Mouse (Mus musculus) heart, adult 8-10 months (tissue): ENCODE results near the gene Socs3. TPM values are rescaled to one million over a fixed set of nuclear protein-coding genes. Genes with fewer than 3 reads are reported as not detected.

Source experiments
- DNase-seq: peaks from one replicate; pipeline ENCODE4 v3.0.0; 2022; ENCODE audit warnings: low spot score
- total RNA-seq, 4 experiments: library from RNA; stranded (reverse); gene quantifications; 2 replicates each; pipeline ENCODE4 v1.2.4; 2022

Gene Socs3
- total RNA-seq, 4 experiments from 2014 or later, result 3.8 to 6.2 (median 4.7) TPM

- DNase-seq, result no peak
Measured at GRCm38 (mm10) chr11:117954819-117955218, 15.0 kb downstream of the Socs3 start.

GRCm38 (mm10) chr11:117954094-117954493 lies 15.8 kb downstream of the Socs3 start:
- DNase-seq, result no peak

DNA sequence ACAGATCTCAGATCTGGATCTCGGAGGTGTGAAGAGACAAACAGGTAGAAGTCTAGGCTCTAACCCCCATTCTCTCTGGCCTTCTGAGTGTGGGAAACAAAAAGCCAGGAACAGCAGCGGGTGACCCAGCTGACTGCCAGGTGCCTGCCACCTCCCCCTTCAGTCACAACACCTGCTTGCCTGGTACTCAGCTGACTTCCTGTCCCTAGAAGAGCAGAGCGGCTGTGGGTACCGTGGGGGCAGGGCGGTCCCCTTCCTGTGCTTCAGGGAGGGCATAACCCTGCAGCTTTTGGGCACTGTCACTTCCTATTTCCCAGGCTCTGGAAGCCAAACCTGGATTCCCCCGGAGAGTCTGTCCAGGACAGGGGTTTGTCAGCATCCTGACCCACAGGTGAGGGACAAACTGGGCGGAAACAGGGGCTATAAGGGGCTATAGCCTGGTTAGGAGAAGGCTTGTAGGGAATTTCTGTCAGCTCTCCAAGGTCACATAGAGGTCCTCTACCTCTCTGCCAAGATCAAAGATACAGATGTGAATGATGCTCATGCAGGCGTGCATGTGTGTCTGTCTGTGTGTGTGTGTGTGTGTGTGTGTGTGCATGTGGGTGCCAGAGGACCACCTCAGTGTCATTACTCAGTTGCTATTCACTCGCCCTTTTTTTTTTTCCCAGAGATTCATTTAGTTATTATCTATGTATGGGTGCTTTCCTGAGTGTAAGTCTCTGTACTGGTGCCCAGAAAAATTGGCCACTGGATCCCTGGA lies 17.5 kb downstream of the Socs3 start:
- no peak for DNase-seq

GRCm38 (mm10) chr11:117951391-117951790 lies 18.5 kb downstream of the Socs3 start:
- no peak for DNase-seq

DNA sequence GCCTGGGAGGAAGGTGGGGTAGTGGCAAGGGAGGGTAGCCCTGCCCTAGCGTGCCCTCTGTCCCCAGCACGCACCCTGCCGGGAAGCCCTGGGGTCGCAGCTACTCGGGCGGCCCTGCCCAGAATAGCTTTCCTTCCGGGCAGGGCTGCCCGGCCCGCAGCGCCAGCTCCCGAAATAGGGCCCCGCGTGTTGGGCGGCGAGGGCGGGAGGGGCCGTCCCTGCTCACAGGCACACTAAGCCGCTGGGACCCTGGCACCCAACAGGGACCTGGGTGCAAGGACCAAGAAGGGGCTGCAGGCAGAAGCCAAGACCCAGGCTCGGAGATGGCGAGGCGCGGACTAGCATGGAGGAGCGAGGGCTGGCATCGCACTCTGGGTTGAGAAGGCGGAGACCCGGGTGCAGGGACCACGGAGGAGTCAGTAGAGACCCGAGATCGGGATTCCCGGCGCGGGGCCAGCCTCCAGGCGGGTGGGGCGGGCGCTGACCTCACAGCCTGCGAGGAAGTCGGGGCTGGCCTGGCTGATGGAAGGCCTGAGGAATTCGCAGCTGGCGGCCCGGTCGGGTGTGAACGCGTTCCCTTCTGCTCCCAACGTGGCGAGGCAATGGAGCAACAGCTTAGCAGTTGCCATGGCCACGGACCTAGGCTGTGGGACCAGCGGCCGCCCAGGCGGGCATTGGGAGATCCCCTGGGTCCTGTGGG lies 20.3 kb downstream of the Socs3 start:
- peak; percentile 87 for DNase-seq

- DNase-seq, result no peak
Measured at GRCm38 (mm10) chr11:117946996-117947419, 22.8 kb downstream of the Socs3 start.

GRCm38 (mm10) chr11:117946195-117946979 lies 23.5 kb downstream of the Socs3 start:
- DNase-seq, result peak; percentile 55

GRCm38 (mm10) chr11:117941848-117942247 lies 28.0 kb downstream of the Socs3 start:
- DNase-seq, result no peak

DNA sequence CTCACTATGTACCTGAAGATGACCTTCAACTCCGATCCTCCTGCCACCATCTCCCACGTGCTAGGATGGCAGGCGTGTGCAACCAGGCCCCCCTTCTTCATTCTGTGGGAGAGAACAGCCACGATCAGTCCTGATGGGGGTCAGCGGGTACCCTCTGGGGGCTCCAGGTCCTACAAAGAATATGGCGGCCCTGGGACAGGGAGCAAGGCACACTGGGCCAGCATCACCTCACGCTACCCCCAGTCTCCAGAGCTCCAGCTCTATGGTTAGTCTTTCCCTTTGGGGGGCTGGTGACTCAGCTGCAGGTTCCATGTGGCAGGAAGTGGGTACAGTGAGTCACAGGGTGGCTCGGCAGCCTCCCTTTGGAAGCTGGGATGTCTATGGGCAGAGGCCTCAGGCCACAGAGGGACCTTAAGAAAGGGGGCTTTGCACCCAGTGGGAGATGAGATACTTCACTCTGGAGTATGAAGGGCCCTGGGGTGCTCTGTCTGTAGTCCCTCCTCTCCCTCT lies 28.5 kb downstream of the Socs3 start:
- DNase-seq, result no peak

GRCm38 (mm10) chr11:117940881-117941280 lies 29.0 kb downstream of the Socs3 start:
- DNase-seq, result no peak

- peak; percentile 80 for DNase-seq
Measured at GRCm38 (mm10) chr11:117939741-117940285, 30.0 kb downstream of the Socs3 start.

DNA sequence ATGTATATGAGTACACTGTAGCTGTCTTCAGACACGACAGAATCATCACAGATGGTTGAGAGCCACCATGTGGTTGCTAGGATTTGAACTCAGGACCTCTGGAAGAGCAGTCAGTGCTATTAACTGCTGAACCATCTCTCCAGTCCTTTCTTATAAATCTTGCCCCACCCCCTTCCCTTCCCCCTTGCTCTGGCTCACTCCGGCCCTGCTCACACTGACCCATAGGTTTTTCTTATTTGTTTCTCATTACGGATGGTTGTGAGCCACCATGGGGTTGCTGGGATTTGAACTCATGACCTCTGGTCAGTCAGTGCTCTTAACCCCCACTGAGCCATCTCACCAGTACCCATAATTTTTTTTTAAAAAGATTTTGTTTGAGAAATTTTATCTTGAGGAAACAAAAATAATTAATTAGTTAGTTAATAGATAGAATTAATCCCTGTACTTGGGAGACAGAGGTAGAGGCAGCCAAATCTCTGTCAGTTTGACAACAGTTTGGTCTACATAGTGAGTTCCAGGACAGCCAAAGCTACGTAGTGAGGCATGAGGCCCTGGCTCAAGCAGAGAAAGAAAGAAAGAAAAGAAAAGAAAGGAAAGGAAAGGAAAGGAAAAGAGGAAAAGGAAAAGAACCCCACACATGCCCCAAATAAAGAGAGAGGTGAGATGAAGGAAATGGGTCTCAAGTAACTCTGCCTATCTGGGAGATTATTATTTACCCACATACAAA lies 30.7 kb downstream of the Socs3 start:
- no peak for DNase-seq

DNA sequence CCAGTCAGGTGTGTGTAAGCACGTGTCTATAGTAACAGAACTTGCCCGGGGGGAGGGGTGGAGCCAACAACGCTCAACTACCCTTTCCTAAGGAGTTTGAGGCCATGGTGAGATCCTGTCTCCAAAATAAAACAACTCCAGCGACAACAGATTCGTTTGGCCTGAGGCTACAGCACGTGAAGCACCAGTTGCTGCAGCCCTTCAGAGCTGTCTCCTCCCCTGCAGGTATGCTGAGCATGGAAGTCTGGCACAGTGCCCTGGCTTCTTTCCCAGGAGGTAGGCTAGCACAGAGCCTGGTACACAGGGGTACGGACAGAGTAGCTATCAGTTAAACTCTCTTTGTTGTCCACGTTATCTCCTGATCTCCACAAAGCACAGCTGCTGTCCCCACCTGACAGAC lies 33.6 kb downstream of the Socs3 start:
- DNase-seq, result peak; percentile 50

GRCm38 (mm10) chr11:117935616-117936015 lies 34.2 kb downstream of the Socs3 start:
- DNase-seq, result peak; percentile 71

DNA sequence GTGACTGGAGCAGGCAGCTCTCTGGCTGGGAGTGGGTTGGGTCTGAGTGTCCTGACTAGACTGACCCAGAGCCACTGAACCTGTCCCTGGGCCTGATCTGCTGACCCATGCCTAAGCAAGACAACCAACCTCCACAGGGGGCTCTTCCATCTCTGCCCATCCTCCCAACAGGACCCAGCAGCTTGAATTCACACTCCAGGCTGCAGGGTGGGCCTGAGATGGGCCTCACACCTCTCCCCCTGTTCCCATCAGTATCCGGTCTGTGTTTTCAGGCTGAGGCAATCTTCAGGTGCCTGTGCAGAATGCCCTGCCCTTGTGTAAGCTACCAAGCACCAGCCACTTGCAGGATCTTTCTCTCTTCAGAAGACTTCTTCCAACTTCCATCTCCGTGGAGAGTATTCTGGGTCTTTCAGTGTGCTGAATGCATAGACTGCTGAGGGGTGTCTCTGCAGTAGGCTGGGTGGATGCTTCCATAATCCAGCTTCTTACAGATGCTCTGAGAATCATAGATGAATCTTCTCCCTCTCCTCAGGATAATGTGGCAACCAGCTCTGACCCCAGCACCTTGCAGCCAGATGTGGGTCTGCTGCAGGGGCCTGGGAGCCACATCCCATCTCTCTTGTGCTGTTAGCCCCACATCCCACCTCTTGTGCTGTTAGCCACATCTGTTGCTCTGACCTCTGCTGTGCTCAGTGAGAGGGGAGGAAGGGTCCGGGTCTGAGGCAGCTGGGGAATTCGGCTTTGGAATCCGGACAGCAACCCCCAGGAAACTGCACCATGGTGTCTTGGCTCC lies 35.1 kb downstream of the Socs3 start:
- no peak for DNase-seq

DNA sequence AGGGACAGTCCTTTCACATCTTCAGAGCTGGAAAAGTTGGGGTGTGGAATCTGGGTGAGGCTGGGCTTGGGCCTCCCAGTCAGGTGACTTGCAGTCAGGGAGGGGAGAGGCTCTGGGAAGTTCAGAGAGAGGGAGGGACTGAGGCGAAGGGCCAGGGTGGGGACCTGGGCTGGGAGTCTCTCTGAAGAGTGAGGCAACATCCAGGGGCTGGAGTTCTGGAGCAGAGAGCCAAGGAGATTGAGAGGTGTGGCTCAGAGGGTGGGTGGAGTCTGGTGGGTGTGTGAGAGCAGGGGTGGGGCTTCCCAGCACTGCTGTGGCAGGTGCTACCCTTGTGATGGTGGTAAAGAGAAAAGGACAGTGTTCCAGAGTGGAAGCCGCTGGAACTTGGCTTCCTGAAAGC lies 35.7 kb downstream of the Socs3 start:
- DNase-seq, result peak; percentile 70

DNA sequence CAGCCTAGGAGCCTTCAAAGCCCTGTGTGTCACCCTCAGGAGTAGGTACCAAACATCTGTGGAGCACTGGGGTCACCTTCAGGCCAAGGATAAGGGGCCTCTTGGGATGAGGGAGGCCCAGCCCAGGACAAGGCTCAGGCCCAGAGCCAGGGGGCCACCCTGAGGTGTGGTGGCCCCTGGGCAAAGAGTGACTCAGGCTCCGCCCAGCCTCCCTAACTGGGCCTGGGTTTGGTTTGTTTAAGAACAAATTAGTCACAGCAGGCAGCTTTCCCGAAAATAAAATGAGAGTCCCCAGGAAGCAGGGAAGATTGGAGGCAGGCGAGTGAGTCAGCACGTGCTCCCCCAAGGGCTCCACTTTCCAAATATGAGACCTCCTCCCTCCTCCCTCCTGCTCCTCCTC lies 37.7 kb downstream of the Socs3 start:
- peak; percentile 72 for DNase-seq

DNA sequence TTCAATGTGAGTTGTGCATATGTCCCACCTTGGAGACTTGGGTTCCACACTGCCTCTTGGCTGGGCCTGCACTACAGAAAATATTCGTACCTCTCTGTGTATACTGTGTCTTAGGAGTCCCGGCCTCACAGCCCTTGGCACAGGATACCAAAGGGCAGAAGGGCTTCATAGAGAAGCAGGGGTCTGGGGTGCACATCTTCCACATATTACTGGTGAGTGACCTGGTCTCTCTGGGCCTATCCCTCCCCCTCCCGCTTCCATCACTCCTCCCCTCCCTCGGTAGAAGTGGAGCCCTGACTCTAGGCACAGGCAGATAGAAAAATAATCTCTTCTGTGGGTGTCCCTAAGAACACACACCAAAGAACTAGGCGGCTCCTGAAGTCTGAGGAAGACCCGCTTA lies 38.3 kb downstream of the Socs3 start:
- no peak for DNase-seq

- DNase-seq, result no peak
Measured at GRCm38 (mm10) chr11:117930781-117931338, 39.0 kb downstream of the Socs3 start.

DNA sequence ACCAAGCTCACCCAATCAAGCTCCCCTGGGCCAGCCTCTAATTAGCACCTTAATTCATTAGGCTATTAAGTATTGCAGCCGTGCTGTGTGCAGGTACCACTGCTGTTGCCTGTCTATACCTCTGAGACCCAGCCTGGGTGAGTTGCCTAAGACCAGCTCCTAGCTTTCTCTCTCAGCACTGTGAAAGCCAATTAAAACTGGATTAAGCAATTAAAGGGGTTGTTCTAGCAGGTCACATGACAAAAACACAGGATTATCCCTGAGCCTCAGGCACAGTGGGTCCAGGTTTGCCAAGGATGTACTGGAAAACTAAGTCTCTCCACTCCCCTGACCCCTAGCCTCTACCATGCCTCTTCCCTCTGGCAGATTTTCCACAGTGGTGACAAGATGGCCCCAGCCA lies 44.3 kb downstream of the Socs3 start:
- DNase-seq, result no peak
